Mouse (Mus musculus) inflammation-experienced regulatory T-cells, adult 6 months (primary cell): ENCODE measurements around the gene Kcnd3. TPM values are rescaled to one million over a fixed set of nuclear protein-coding genes. Genes with fewer than 3 reads are reported as not detected.

Experiments used
- ATAC-seq: one replicate; pipeline ENCODE4 v1.8.0; 2017
- polyA plus RNA-seq, 3 experiments: library from polyadenylated mRNA; unstranded; fragments of 100-300 nt; shearing (Covaris generic); gene quantifications; one replicate each; pipeline ENCODE4 v1.2.1; 2017

The Kcnd3 gene
- polyA plus RNA-seq, 3 experiments from 2014 or later: not detected

GRCm38 (mm10) chr3:105466538-105466937 is 14.4 kb downstream of the Kcnd3 start:
- ATAC-seq: no peak

- no peak for ATAC-seq
Observed at GRCm38 (mm10) chr3:105472564-105472963, 20.4 kb downstream of the Kcnd3 start.

- no peak for ATAC-seq
Observed at GRCm38 (mm10) chr3:105476408-105476807, 24.3 kb downstream of the Kcnd3 start.

GRCm38 (mm10) chr3:105478876-105479275 is 26.7 kb downstream of the Kcnd3 start:
- ATAC-seq: no peak

GRCm38 (mm10) chr3:105481419-105481818 is 29.3 kb downstream of the Kcnd3 start:
- no peak for ATAC-seq

- no peak for ATAC-seq
Observed at GRCm38 (mm10) chr3:105483651-105484052, 31.5 kb downstream of the Kcnd3 start.

- ATAC-seq: no peak
Observed at GRCm38 (mm10) chr3:105487171-105487570, 35.0 kb downstream of the Kcnd3 start.

- ATAC-seq: no peak
Observed at GRCm38 (mm10) chr3:105489607-105490006, 37.5 kb downstream of the Kcnd3 start.

GRCm38 (mm10) chr3:105494886-105495285 is 42.8 kb downstream of the Kcnd3 start:
- ATAC-seq: no peak

GRCm38 (mm10) chr3:105496216-105496615 is 44.1 kb downstream of the Kcnd3 start:
- no peak for ATAC-seq

- no peak for ATAC-seq
Observed at GRCm38 (mm10) chr3:105496935-105497334, 44.8 kb downstream of the Kcnd3 start.

GRCm38 (mm10) chr3:105501071-105501470 is 48.9 kb downstream of the Kcnd3 start:
- no peak for ATAC-seq

GRCm38 (mm10) chr3:105504272-105504671 is 52.1 kb downstream of the Kcnd3 start:
- ATAC-seq: no peak

GRCm38 (mm10) chr3:105505161-105505872 is 53.2 kb downstream of the Kcnd3 start:
- no peak for ATAC-seq

- no peak for ATAC-seq
Observed at GRCm38 (mm10) chr3:105505873-105506170, 53.7 kb downstream of the Kcnd3 start.

- no peak for ATAC-seq
Observed at GRCm38 (mm10) chr3:105506592-105506991, 54.5 kb downstream of the Kcnd3 start.

- no peak for ATAC-seq
Observed at GRCm38 (mm10) chr3:105509321-105509720, 57.2 kb downstream of the Kcnd3 start.

- ATAC-seq: no peak
Observed at GRCm38 (mm10) chr3:105511836-105512235, 59.7 kb downstream of the Kcnd3 start.

- no peak for ATAC-seq
Observed at GRCm38 (mm10) chr3:105514215-105514614, 62.1 kb downstream of the Kcnd3 start.

- no peak for ATAC-seq
Observed at GRCm38 (mm10) chr3:105515035-105515434, 62.9 kb downstream of the Kcnd3 start.

GRCm38 (mm10) chr3:105515640-105516039 is 63.5 kb downstream of the Kcnd3 start:
- no peak for ATAC-seq

GRCm38 (mm10) chr3:105520446-105520845 is 68.3 kb downstream of the Kcnd3 start:
- ATAC-seq: no peak

- ATAC-seq: no peak
Observed at GRCm38 (mm10) chr3:105521178-105521631, 69.1 kb downstream of the Kcnd3 start.

GRCm38 (mm10) chr3:105521639-105522038 is 69.5 kb downstream of the Kcnd3 start:
- ATAC-seq: no peak

GRCm38 (mm10) chr3:105528860-105529259 is 76.7 kb downstream of the Kcnd3 start:
- no peak for ATAC-seq
